Mouse (Mus musculus) lung, postnatal 0 days (tissue): ENCODE data around the gene Mrpl48. TPM values are rescaled to one million over a fixed set of nuclear protein-coding genes. Genes with fewer than 3 reads are reported as not detected.
A peak's percentile ranks its signal among the peaks of the same experiment; 100 is the strongest.

Source experiments
- ATAC-seq: fragments of 200-750 bp; cut with Nextera tagmentation; 2 replicates; pipeline ENCODE4 v1.8.0; 2017; ENCODE audit warnings: moderate library complexity
- DNase-seq: peaks from one replicate; pipeline ENCODE4 v3.0.0-alpha.2; 2016; ENCODE audit warnings: low spot score
- H3K27ac ChIP-seq: fragments of 300-500 bp; sonication (generic); 2 replicates; pipeline ENCODE4 v1.5.1; 2014; ENCODE audit warnings: antibody characterized with exemption, mild to moderate bottlenecking, low read length, mixed read lengths
- H3K27me3 ChIP-seq: fragments of 300-500 bp; sonication (generic); replicated peaks from 2 replicates; pipeline ENCODE4 v1.6.1; 2014; ENCODE audit warnings: low read length, mixed read lengths; ENCODE audit not compliant: insufficient read depth
- H3K36me3 ChIP-seq: fragments of 300-500 bp; sonication (generic); 2 replicates; pipeline ENCODE4 v1.6.1; 2014; ENCODE audit warnings: low read length, mixed read lengths; ENCODE audit not compliant: insufficient read depth
- H3K4me1 ChIP-seq: fragments of 300-500 bp; sonication (generic); 2 replicates; pipeline ENCODE4 v1.6.1; 2014; ENCODE audit warnings: antibody characterized with exemption, low read depth, low read length, mixed read lengths; ENCODE audit not compliant: insufficient read depth
- H3K4me2 ChIP-seq: fragments of 300-500 bp; sonication (generic); replicated peaks from 2 replicates; pipeline ENCODE4 v1.6.1; 2014; ENCODE audit warnings: low read depth, mild to moderate bottlenecking, low read length, moderate library complexity, mixed read lengths
- H3K4me3 ChIP-seq: fragments of 300-500 bp; sonication (generic); 2 replicates; pipeline ENCODE4 v1.5.1; 2014; ENCODE audit warnings: low read depth, low read length
- H3K9ac ChIP-seq: fragments of 300-500 bp; sonication (generic); replicated peaks from 2 replicates; pipeline ENCODE4 v1.6.1; 2014; ENCODE audit warnings: low read depth, mild to moderate bottlenecking
- H3K9me3 ChIP-seq: fragments of 300-500 bp; sonication (generic); 2 replicates; pipeline ENCODE4 v1.6.1; 2016; ENCODE audit warnings: low read length, mixed read lengths
- CTCF ChIP-seq: IDR thresholded peaks from 2 replicates; pipeline ENCODE4 v1.5.1; 2016; ENCODE audit warnings: antibody characterized with exemption, mild to moderate bottlenecking
- EP300 ChIP-seq: IDR thresholded peaks from 2 replicates; pipeline ENCODE4 v1.6.1; 2016; ENCODE audit warnings: antibody characterized with exemption, mild to moderate bottlenecking, control low read depth
- WGBS: fragments of 180-500 bp; shearing (Covaris S2); extraction: QIAGEN DNeasy Blood & Tissue Kit; methylation state at CpG from one replicate; pipeline ENCODE4 v1.1.7; 2014; 5-methylcytosine and 5-hydroxymethylcytosine counted together
- polyA plus RNA-seq: library from polyadenylated mRNA; unstranded; fragments of >200 nt; fragmentation: Nextera tagmentation; extraction: Ambion mirVana; gene quantifications from 2 replicates; pipeline ENCODE4 v1.2.1, GENCODE M21; 2015

The Mrpl48 gene
- polyA plus RNA-seq, 1 experiment from 2014 or later = 77.5 TPM

DNA sequence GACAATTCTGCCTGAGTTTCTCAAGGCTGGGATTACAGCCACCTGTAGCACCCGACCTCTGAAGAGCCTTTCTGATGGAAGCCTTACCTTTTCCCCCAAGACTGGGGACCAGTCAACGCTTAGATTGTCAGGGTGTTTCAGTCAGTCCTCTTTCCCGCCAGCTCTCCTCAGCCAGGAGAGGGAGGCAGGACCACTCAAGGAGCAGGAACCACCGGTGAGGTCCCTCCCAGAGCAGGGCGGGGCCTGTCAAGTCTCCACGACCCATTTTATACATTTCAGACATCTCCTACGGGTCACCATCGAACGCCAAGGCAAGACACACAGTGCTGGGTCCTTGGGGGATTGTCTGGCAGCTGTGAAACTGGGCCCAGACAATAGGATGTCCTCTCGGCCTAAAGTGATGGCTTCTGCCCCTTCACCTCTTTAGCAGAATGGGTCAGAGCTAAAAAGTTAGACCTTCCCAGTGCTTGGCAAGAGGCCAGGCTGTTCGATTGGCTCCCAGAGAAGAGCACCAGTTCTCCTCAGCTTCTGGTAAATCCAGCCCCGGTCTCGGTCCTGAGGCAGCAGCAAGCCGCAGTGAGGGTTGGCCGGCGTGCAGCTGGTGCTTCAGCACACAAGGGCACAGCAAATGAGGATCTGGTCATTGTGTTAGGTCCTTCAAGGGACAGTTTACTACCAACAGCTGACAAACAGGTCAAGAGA, 107.7 kb downstream of the Mrpl48 start:
- Histone ChIP-seq H3K27ac (no peak overlapping the region), H3K4me3 (no peak overlapping the region), H3K9ac (no peak overlapping the region), H3K4me1 (peaks cover 2% of the 10 kb centered on the region; the same call in 1 of the 2 replicates), H3K27me3 (no peaks in the 10 kb centered on the region), H3K4me2 (no peak overlapping the region), H3K9me3 (no peaks in the 10 kb centered on the region), H3K36me3 (peaks cover 17% of the 10 kb centered on the region)
- DNase-seq (peak; percentile 63), ATAC-seq (no peak)
- TF ChIP-seq EP300 (0 out of 2 replicates have a peak, but pooled peaks have one; percentile 10), CTCF (no peak)
- 45% methylated on average over 16 of the region's 16 CpGs for WGBS

DNA sequence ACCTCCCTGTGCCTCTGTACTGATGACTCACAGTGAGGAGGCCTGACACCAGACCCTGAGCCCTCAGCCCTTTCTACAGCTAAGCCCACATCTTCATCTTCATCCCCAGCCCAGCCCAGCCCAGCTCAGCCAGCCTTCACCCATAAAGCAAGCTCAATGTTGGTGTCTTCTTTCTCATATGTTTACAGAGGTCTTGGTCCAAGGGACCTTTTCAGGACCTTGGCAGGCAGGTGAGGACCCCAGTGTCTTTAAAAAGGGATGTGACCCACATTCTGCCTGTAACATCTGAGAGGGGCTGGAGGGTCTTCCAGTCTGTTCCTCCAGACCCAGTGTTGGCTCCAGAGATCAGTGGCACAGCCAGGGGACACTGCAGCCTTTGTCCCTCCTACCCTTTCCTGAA, 108.6 kb downstream of the Mrpl48 start:
- DNase-seq (no peak), ATAC-seq (no peak)
- H3K27ac ChIP-seq = no peak overlapping the region
- no peak overlapping the region for H3K9ac ChIP-seq
- H3K4me3 ChIP-seq = no peak overlapping the region
- TF ChIP-seq EP300 (no peak), CTCF (no peak)
- H3K27me3 ChIP-seq = no peaks in the 10 kb centered on the region
- peaks cover 5% of the 10 kb centered on the region; the same call in 1 of the 2 replicates for H3K4me1 ChIP-seq
- H3K9me3 ChIP-seq = no peaks in the 10 kb centered on the region
- H3K36me3 ChIP-seq = peaks cover 17% of the 10 kb centered on the region
- H3K4me2 ChIP-seq = no peak overlapping the region

DNA sequence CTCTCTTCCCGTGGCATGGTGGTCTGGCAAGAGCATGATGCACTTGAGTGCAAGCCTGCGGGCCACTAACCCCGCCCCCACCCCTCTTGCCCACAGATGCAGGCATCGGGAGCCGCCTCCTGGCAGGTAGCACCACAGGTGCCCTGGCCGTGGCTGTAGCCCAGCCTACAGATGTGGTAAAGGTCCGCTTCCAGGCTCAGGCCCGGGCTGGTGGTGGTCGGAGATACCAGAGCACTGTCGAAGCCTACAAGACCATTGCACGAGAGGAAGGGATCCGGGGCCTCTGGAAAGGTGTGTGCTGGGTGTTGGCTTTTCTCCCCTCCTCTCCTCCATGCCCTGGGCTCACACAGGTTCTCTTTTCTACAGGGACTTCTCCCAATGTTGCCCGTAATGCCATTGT, 110.1 kb downstream of the Mrpl48 start:
- TF ChIP-seq EP300 (no peak), CTCF (no peak)
- Histone ChIP-seq H3K27me3 (no peaks in the 10 kb centered on the region), H3K36me3 (peaks cover 17% of the 10 kb centered on the region), H3K4me1 (peaks cover 5% of the 10 kb centered on the region; the same call in 1 of the 2 replicates), H3K9ac (no peak overlapping the region), H3K9me3 (no peaks in the 10 kb centered on the region), H3K27ac (no peak overlapping the region), H3K4me2 (no peak overlapping the region), H3K4me3 (no peak overlapping the region)
- WGBS = 82% methylated on average over 11 of the region's 13 CpGs
- ATAC-seq (no peak), DNase-seq (no peak)

DNA sequence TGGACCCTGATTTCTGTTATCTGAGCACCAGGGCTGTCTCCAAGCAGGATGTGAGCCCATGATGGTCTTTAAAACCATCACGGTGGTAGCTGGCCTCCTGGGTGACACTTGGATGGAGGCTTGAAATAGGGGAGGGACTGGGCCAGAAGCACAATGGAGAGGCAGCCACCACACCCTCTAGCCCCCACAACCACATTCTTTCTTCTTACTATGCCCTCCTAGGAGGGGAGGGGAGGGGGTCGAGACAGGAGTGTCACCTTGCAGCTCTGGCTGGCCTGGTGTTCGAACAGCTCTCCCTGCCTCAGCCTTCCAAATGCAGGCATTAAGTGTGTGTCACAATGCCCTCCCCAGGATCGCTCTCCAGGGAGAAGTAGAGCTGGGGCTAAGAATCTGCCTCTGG, 110.7 kb downstream of the Mrpl48 start:
- Histone ChIP-seq H3K4me1 (peaks cover 5% of the 10 kb centered on the region; the same call in 1 of the 2 replicates), H3K27ac (no peak overlapping the region), H3K4me3 (no peak overlapping the region), H3K9me3 (no peaks in the 10 kb centered on the region), H3K4me2 (no peak overlapping the region), H3K9ac (no peak overlapping the region), H3K36me3 (peaks cover 17% of the 10 kb centered on the region), H3K27me3 (no peaks in the 10 kb centered on the region)
- 68% methylated on average over 4 of the region's 4 CpGs for WGBS
- no peak for ATAC-seq
- DNase-seq = no peak
- no peak for TF ChIP-seq EP300
- no peak for TF ChIP-seq CTCF

DNA sequence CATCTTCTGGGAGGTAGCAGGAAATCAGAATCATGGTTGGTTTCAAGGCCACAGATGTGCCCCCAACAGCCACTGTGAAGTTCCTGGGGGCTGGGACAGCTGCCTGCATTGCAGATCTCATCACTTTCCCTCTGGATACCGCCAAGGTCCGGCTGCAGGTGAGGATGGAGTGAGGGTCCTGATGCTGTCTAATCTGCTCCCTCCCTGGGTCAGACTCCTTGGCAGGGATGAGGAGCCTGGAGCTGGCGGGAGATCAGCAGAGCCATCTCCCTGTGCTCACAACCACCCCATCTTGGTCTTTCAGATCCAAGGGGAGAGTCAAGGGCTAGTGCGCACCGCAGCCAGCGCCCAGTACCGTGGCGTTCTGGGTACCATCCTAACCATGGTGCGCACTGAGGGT, 111.3 kb downstream of the Mrpl48 start:
- Histone ChIP-seq H3K36me3 (peaks cover 17% of the 10 kb centered on the region), H3K9me3 (no peaks in the 10 kb centered on the region), H3K4me2 (peak overlapping the region; percentile 19; the same call in 1 of the 2 replicates), H3K4me3 (no peak overlapping the region), H3K27me3 (no peaks in the 10 kb centered on the region), H3K9ac (no peak overlapping the region), H3K27ac (no peak overlapping the region), H3K4me1 (peaks cover 5% of the 10 kb centered on the region; the same call in 1 of the 2 replicates)
- no peak for DNase-seq
- TF ChIP-seq EP300 = no peak
- no peak for TF ChIP-seq CTCF
- 97% methylated on average over 9 of the region's 9 CpGs for WGBS
- no peak for ATAC-seq

DNA sequence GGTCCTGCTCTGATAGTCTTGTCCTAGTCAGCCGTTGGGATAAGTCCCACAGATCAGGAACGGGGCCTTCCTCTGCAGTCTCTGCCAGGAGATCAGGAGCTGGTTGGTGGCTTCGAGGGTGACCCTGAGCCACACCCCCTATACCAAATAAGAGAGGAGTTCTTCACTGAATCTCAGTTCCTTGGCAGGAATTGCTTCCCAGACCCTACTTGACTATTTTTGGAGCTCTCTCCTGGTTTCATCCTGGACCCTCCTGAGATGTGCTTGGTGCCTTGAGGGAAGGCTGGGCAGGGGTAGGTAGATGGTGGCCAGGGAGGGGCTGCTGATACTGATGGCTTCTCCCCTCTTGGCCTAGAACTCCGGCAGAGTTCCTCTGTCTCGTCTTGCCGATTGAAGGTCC, 111.7 kb downstream of the Mrpl48 start:
- no peak overlapping the region for H3K9ac ChIP-seq
- H3K4me1 ChIP-seq = peaks cover 5% of the 10 kb centered on the region; the same call in 1 of the 2 replicates
- no peaks in the 10 kb centered on the region for H3K27me3 ChIP-seq
- peaks cover 17% of the 10 kb centered on the region for H3K36me3 ChIP-seq
- DNase-seq (no peak), ATAC-seq (no peak)
- no peak overlapping the region for H3K4me3 ChIP-seq
- H3K27ac ChIP-seq = peak overlapping the region; percentile 74
- TF ChIP-seq EP300 (no peak), CTCF (no peak)
- 63% methylated on average over 6 of the region's 6 CpGs for WGBS
- H3K9me3 ChIP-seq = no peaks in the 10 kb centered on the region
- peak overlapping the region; percentile 83 for H3K4me2 ChIP-seq

Other genes starting within 250 kb of the Mrpl48 start
- gene C2cd3, start 236.1 kb downstream of the Mrpl48 start, polyA plus RNA-seq = 7.5 and 9.2 TPM in 2 replicates
- gene Ppme1, start 236.0 kb downstream of the Mrpl48 start, polyA plus RNA-seq = 32.6 and 34.3 TPM in 2 replicates
- gene Ucp3, start 135.3 kb downstream of the Mrpl48 start, polyA plus RNA-seq = 0.08 and 0.15 TPM in 2 replicates
- gene Ucp2, start 115.0 kb downstream of the Mrpl48 start, polyA plus RNA-seq = 528 and 617 TPM in 2 replicates
- gene Dnajb13, start 93.3 kb downstream of the Mrpl48 start, polyA plus RNA-seq = 13.7 and 13.8 TPM in 2 replicates
- gene Coa4, start 71.2 kb downstream of the Mrpl48 start, polyA plus RNA-seq = 17.0 and 18.2 TPM in 2 replicates
- 76.8 and 88.2 TPM in 2 replicates for gene Rab6a, start 891 bp downstream of the Mrpl48 start, polyA plus RNA-seq
- 44.4 and 46.0 TPM in 2 replicates for gene Plekhb1, start 54.1 kb upstream of the Mrpl48 start, polyA plus RNA-seq
- 28.2 and 35.8 TPM in 2 replicates for gene Fam168a, start 98.3 kb upstream of the Mrpl48 start, polyA plus RNA-seq